Mouse (Mus musculus) midbrain, embryonic 13.5 days (tissue): ENCODE measurements around the gene Csf2rb. TPM values are rescaled to one million over a fixed set of nuclear protein-coding genes. Genes with fewer than 3 reads are reported as not detected.
"Not testable (repeated sequence)": the region's sequence is repeated elsewhere in the genome, so short reads cannot be mapped to it uniquely, and the experiment has no call there.

Experiments used
- ATAC-seq: fragments of 200-750 bp; cut with Nextera tagmentation; 2 replicates; pipeline ENCODE4 v1.8.0; 2017; ENCODE audit warnings: mild to moderate bottlenecking, moderate TSS enrichment, moderate library complexity
- H3K27ac ChIP-seq: fragments of 300-500 bp; sonication (generic); 2 replicates; pipeline ENCODE4 v1.5.1; 2015; ENCODE audit warnings: inconsistent platforms, mild to moderate bottlenecking, moderate library complexity
- H3K27me3 ChIP-seq: fragments of 300-500 bp; sonication (generic); 2 replicates; pipeline ENCODE4 v1.6.1; 2015; ENCODE audit warnings: mild to moderate bottlenecking, inconsistent platforms
- H3K36me3 ChIP-seq: fragments of 300-500 bp; sonication (generic); 2 replicates; pipeline ENCODE4 v1.6.1; 2015; ENCODE audit warnings: mild to moderate bottlenecking, inconsistent platforms
- H3K4me1 ChIP-seq: fragments of 300-500 bp; sonication (generic); replicated peaks from 2 replicates; pipeline ENCODE4 v1.6.1; 2015; ENCODE audit warnings: inconsistent platforms
- H3K4me2 ChIP-seq: fragments of 300-500 bp; sonication (generic); replicated peaks from 2 replicates; pipeline ENCODE4 v1.6.1; 2015; ENCODE audit warnings: moderate library complexity, mild to moderate bottlenecking, inconsistent platforms
- H3K4me3 ChIP-seq: fragments of 300-500 bp; sonication (generic); replicated peaks from 2 replicates; pipeline ENCODE4 v1.5.1; 2015; ENCODE audit warnings: mild to moderate bottlenecking, inconsistent platforms
- H3K9ac ChIP-seq: fragments of 300-500 bp; sonication (generic); replicated peaks from 2 replicates; pipeline ENCODE4 v1.6.1; 2015; ENCODE audit warnings: mild to moderate bottlenecking, inconsistent platforms
- H3K9me3 ChIP-seq: fragments of 300-500 bp; sonication (generic); 2 replicates; pipeline ENCODE4 v1.6.1; 2016; ENCODE audit warnings: mild to moderate bottlenecking, inconsistent platforms
- WGBS: fragments of 180-500 bp; shearing (Covaris S2); methylation state at CpG from one replicate; pipeline ENCODE4 v1.1.7; 2015; 5-methylcytosine and 5-hydroxymethylcytosine counted together
- polyA plus RNA-seq: library from polyadenylated mRNA; unstranded; fragments of >200 nt; fragmentation: Nextera tagmentation; extraction: Ambion mirVana; gene quantifications from 2 replicates; pipeline ENCODE4 v1.2.1, GENCODE M21; 2015

Gene Csf2rb
- polyA plus RNA-seq, 1 experiment from 2014 or later: 1.0 TPM

GRCm38 (mm10) chr15:78329972-78330371, 4.4 kb downstream of the Csf2rb start:
- not testable (repeated sequence) for ATAC-seq, H3K27ac ChIP-seq
- WGBS: 77% methylated on average over 6 of the region's 6 CpGs

GRCm38 (mm10) chr15:78330706-78331105, 5.2 kb downstream of the Csf2rb start:
- no peak overlapping the region for H3K4me2 ChIP-seq
- H3K4me3 ChIP-seq: no peak overlapping the region
- H3K9ac ChIP-seq: no peak overlapping the region
- 81% methylated on average over 4 of the region's 4 CpGs for WGBS
- no peak for ATAC-seq
- H3K9me3 ChIP-seq: no peaks in the 10 kb centered on the region
- H3K36me3 ChIP-seq: no peaks in the 10 kb centered on the region
- H3K27ac ChIP-seq: no peak overlapping the region
- 0 out of 2 replicates have a peak, but pooled peaks cover 3% of the 10 kb centered on the region for H3K4me1 ChIP-seq
- H3K27me3 ChIP-seq: no peaks in the 10 kb centered on the region

More at GRCm38 (mm10) chr15:78329972-78330371, 4.4 kb downstream of the Csf2rb start:
- H3K9me3 ChIP-seq, H3K9ac ChIP-seq, H3K27me3 ChIP-seq, H3K4me2 ChIP-seq, H3K4me1 ChIP-seq, H3K4me3 ChIP-seq, H3K36me3 ChIP-seq: not testable (repeated sequence)

- no peak overlapping the region for H3K4me2 ChIP-seq
- H3K27me3 ChIP-seq: no peaks in the 10 kb centered on the region
- H3K9ac ChIP-seq: no peak overlapping the region
- 0 out of 2 replicates have a peak, but pooled peaks cover 3% of the 10 kb centered on the region for H3K4me1 ChIP-seq
- H3K9me3 ChIP-seq: no peaks in the 10 kb centered on the region
- WGBS: 78% methylated on average over 5 of the region's 5 CpGs
- H3K4me3 ChIP-seq: no peak overlapping the region
- no peaks in the 10 kb centered on the region for H3K36me3 ChIP-seq
- ATAC-seq: no peak
- no peak overlapping the region for H3K27ac ChIP-seq
These were observed 6.2 kb downstream of the Csf2rb start for GRCm38 (mm10) chr15:78331523-78332340.

- H3K9me3 ChIP-seq: no peaks in the 10 kb centered on the region
- 0 out of 2 replicates have a peak, but pooled peaks cover 3% of the 10 kb centered on the region for H3K4me1 ChIP-seq
- no peak overlapping the region for H3K9ac ChIP-seq
- WGBS: 76% methylated on average over 6 of the region's 6 CpGs
- no peak for ATAC-seq
- no peak overlapping the region for H3K4me3 ChIP-seq
- no peak overlapping the region for H3K27ac ChIP-seq
- H3K36me3 ChIP-seq: no peaks in the 10 kb centered on the region
- H3K4me2 ChIP-seq: no peak overlapping the region
- no peaks in the 10 kb centered on the region for H3K27me3 ChIP-seq
These were observed 7.4 kb downstream of the Csf2rb start for GRCm38 (mm10) chr15:78332981-78333380.

- Histone ChIP-seq H3K4me2 (no peak overlapping the region), H3K4me3 (no peak overlapping the region), H3K9ac (no peak overlapping the region), H3K9me3 (no peaks in the 10 kb centered on the region), H3K27me3 (no peaks in the 10 kb centered on the region), H3K36me3 (no peaks in the 10 kb centered on the region), H3K27ac (no peak overlapping the region), H3K4me1 (no peaks in the 10 kb centered on the region)
- 89% methylated on average over 3 of the region's 3 CpGs for WGBS
- ATAC-seq: no peak
These were observed 8.8 kb downstream of the Csf2rb start for GRCm38 (mm10) chr15:78334380-78334779.

GRCm38 (mm10) chr15:78339627-78340423, 14.3 kb downstream of the Csf2rb start:
- 36% methylated on average over 7 of the region's 7 CpGs for WGBS
- H3K4me3 ChIP-seq, H3K4me1 ChIP-seq, H3K27me3 ChIP-seq, H3K9ac ChIP-seq, H3K27ac ChIP-seq, H3K36me3 ChIP-seq, ATAC-seq, H3K4me2 ChIP-seq, H3K9me3 ChIP-seq: not testable (repeated sequence)

- H3K4me2 ChIP-seq, H3K27me3 ChIP-seq, H3K36me3 ChIP-seq, H3K9ac ChIP-seq, H3K9me3 ChIP-seq, H3K27ac ChIP-seq, H3K4me3 ChIP-seq, ATAC-seq, H3K4me1 ChIP-seq: not testable (repeated sequence)
- 70% methylated on average over 7 of the region's 7 CpGs for WGBS
These were observed 15.4 kb downstream of the Csf2rb start for GRCm38 (mm10) chr15:78340919-78341318.

GRCm38 (mm10) chr15:78343683-78344082, 18.1 kb downstream of the Csf2rb start:
- ATAC-seq: no peak
- H3K9me3 ChIP-seq: no peaks in the 10 kb centered on the region
- 17% methylated on average over 1 of the region's 1 CpGs for WGBS
- H3K4me3 ChIP-seq: no peak overlapping the region
- H3K4me2 ChIP-seq: no peak overlapping the region
- no peaks in the 10 kb centered on the region for H3K36me3 ChIP-seq
- no peak overlapping the region for H3K27ac ChIP-seq
- H3K4me1 ChIP-seq: no peaks in the 10 kb centered on the region
- no peak overlapping the region for H3K9ac ChIP-seq
- H3K27me3 ChIP-seq: no peaks in the 10 kb centered on the region

GRCm38 (mm10) chr15:78344567-78344966, 19.0 kb downstream of the Csf2rb start:
- no peaks in the 10 kb centered on the region for H3K9me3 ChIP-seq
- no peak overlapping the region for H3K9ac ChIP-seq
- H3K27me3 ChIP-seq: no peaks in the 10 kb centered on the region
- H3K4me3 ChIP-seq: no peak overlapping the region
- no peaks in the 10 kb centered on the region for H3K4me1 ChIP-seq
- H3K27ac ChIP-seq: no peak overlapping the region
- no peak overlapping the region for H3K4me2 ChIP-seq
- ATAC-seq: no peak
- no peaks in the 10 kb centered on the region for H3K36me3 ChIP-seq
- WGBS: 95% methylated on average over 3 of the region's 3 CpGs

GRCm38 (mm10) chr15:78351586-78352165, 26.1 kb downstream of the Csf2rb start:
- Histone ChIP-seq H3K9me3 (no peaks in the 10 kb centered on the region), H3K4me3 (no peak overlapping the region), H3K27ac (no peak overlapping the region), H3K4me1 (no peaks in the 10 kb centered on the region), H3K4me2 (no peak overlapping the region), H3K27me3 (no peaks in the 10 kb centered on the region), H3K36me3 (no peaks in the 10 kb centered on the region), H3K9ac (no peak overlapping the region)
- WGBS: 66% methylated on average over 3 of the region's 3 CpGs
- ATAC-seq: no peak

GRCm38 (mm10) chr15:78354958-78355357, 29.4 kb downstream of the Csf2rb start:
- Histone ChIP-seq H3K27me3 (no peaks in the 10 kb centered on the region), H3K36me3 (no peaks in the 10 kb centered on the region), H3K4me1 (no peaks in the 10 kb centered on the region), H3K4me2 (no peak overlapping the region), H3K9ac (no peak overlapping the region), H3K27ac (no peak overlapping the region), H3K9me3 (no peaks in the 10 kb centered on the region), H3K4me3 (no peak overlapping the region)
- WGBS: 3% methylated on average over 1 of the region's 1 CpGs
- no peak for ATAC-seq

- Histone ChIP-seq H3K27ac (no peak overlapping the region), H3K9me3 (no peaks in the 10 kb centered on the region), H3K4me3 (no peak overlapping the region), H3K4me2 (no peak overlapping the region), H3K27me3 (no peaks in the 10 kb centered on the region), H3K4me1 (no peaks in the 10 kb centered on the region), H3K36me3 (no peaks in the 10 kb centered on the region), H3K9ac (no peak overlapping the region)
- ATAC-seq: no peak
- WGBS: 85% methylated on average over 5 of the region's 5 CpGs
These were observed 30.0 kb downstream of the Csf2rb start for GRCm38 (mm10) chr15:78355548-78355947.
